8 mouse cellular contexts compared by ENCODE assay signal in genomic region chr5:3845026-3845425, GRCm38 (mm10). TPM values are rescaled to one million over a fixed set of nuclear protein-coding genes. Genes with fewer than 3 reads are reported as not detected.
DNase-seq lines count a peak whose midpoint lies in the region; ATAC-seq and TF ChIP-seq lines count a peak whose summit lies in the region.
"Had no signal": no experiment of that assay in that cellular context is flagged by ENCODE, and none has a peak within 500 bp of the region (broad histone marks: within the 10 kb centered on the region; RNA-seq: fewer than 3 reads in every experiment).

Gene Lrrd1 (plus strand): TSS chr5:3845173.

- peak within 1 kb of the TSS; percentile 30 for H3K4me3 ChIP-seq in lung, embryonic 14.5 days (ENCODE audit: low read depth, low read length)
- H3K4me3 ChIP-seq in embryonic facial prominence, embryonic 10.5 days = peak within 1 kb of the TSS; percentile 59
- peak within 1 kb of the TSS; percentile 47 for H3K4me3 ChIP-seq in heart, embryonic 16.5 days (ENCODE audit: low read length)

- WGBS in lung, embryonic 14.5 days = 6% methylated on average over 24 of the region's 24 CpGs
- 7% methylated on average over 24 of the region's 24 CpGs for WGBS in embryonic facial prominence, embryonic 10.5 days
- 9% methylated on average over 24 of the region's 24 CpGs for WGBS in heart, embryonic 16.5 days

- no peak within 1 kb of the TSS for H3K27ac ChIP-seq in lung, embryonic 14.5 days (ENCODE audit: low read depth)
- 0 out of 2 replicates have a peak within 1 kb of the TSS, but pooled peaks have one; percentile 48 for H3K27ac ChIP-seq in embryonic facial prominence, embryonic 10.5 days (replicated peaks)
- no peak within 1 kb of the TSS for H3K27ac ChIP-seq in heart, embryonic 16.5 days (ENCODE audit: low read length)
- H3K27ac ChIP-seq: macrophage had no signal

- no peaks in the 10 kb centered on the region for H3K9me3 ChIP-seq in lung, embryonic 14.5 days (ENCODE audit: low read depth, low read length)
- no peaks in the 10 kb centered on the region for H3K9me3 ChIP-seq in embryonic facial prominence, embryonic 10.5 days
- H3K9me3 ChIP-seq in heart, embryonic 16.5 days (replicated peaks; ENCODE audit: control insufficient read depth, low read length) = no peaks in the 10 kb centered on the region

- no peak for TF ChIP-seq CTCF in lung, embryonic 14.5 days (IDR thresholded peaks at IDR 0.05; ENCODE audit: low read depth)

- ATAC-seq in lung, embryonic 14.5 days (ENCODE audit: insufficient read depth) = 0 out of 2 replicates have a peak, but pooled peaks have one; percentile 21
- ATAC-seq in heart, embryonic 16.5 days (replicated peaks; ENCODE audit: extremely low read depth, insufficient read depth, low FRiP score) = no peak
- 0 out of 2 replicates have a peak, but pooled peaks have one; percentile 22 for ATAC-seq in megakaryocyte-erythroid progenitor cell, adult 5-6 weeks (replicated peaks; ENCODE audit: low FRiP score, low TSS enrichment, poor library complexity, severe bottlenecking)

- H3K36me3 ChIP-seq in lung, embryonic 14.5 days (ENCODE audit: insufficient read depth) = peaks cover 9% of the 10 kb centered on the region; the same call in 1 of the 2 replicates
- peaks cover 24% of the 10 kb centered on the region for H3K36me3 ChIP-seq in embryonic facial prominence, embryonic 10.5 days (replicated peaks)
- H3K36me3 ChIP-seq in heart, embryonic 16.5 days (ENCODE audit: control insufficient read depth, insufficient read depth) = peaks cover 6% of the 10 kb centered on the region; the same call in 1 of the 2 replicates

- H3K4me1 ChIP-seq in lung, embryonic 14.5 days (ENCODE audit: insufficient read depth) = no peaks in the 10 kb centered on the region
- H3K4me1 ChIP-seq in embryonic facial prominence, embryonic 10.5 days = peaks cover 5% of the 10 kb centered on the region
- H3K4me1 ChIP-seq in heart, embryonic 16.5 days (ENCODE audit: control insufficient read depth, insufficient read depth, low read length) = no peaks in the 10 kb centered on the region

- intact Hi-C loops in left cerebral cortex, postnatal 4 days (cut with DNase I) = no loop called here

- H3K27me3 ChIP-seq in lung, embryonic 14.5 days (ENCODE audit: insufficient read depth, low read length) = no peaks in the 10 kb centered on the region; the same call in 1 of the 2 replicates
- no peaks in the 10 kb centered on the region for H3K27me3 ChIP-seq in embryonic facial prominence, embryonic 10.5 days (replicated peaks; ENCODE audit: low read depth, poor library complexity, severe bottlenecking)
- H3K27me3 ChIP-seq in heart, embryonic 16.5 days (ENCODE audit: control insufficient read depth, insufficient read depth, low read length) = no peaks in the 10 kb centered on the region

- H3K4me2 ChIP-seq in lung, embryonic 14.5 days = peak within 1 kb of the TSS; percentile 61
- H3K4me2 ChIP-seq in heart, embryonic 16.5 days (ENCODE audit: low read depth, low read length) = peak within 1 kb of the TSS; percentile 70

- peak within 1 kb of the TSS; percentile 36 for H3K9ac ChIP-seq in lung, embryonic 14.5 days
- peak within 1 kb of the TSS; percentile 37 for H3K9ac ChIP-seq in heart, embryonic 16.5 days (ENCODE audit: low read length)

- peak; percentile 4 for DNase-seq in lung, embryonic 14.5 days
- DNase-seq in lung, postnatal 14 days = no peak
- peak; percentile 34 for DNase-seq in embryonic facial prominence, embryonic 10.5 days (ENCODE audit: low spot score)
- peak; percentile 49 for DNase-seq in testis, postnatal 10 days (ENCODE audit: low spot score)
- no peak for DNase-seq in left cerebral cortex, postnatal 4 days

RNA-seq across cellular contexts. Expression of gene Lrrd1, which starts in this region (rescaled TPM):
- polyA plus RNA-seq in lung, embryonic 14.5 days (2014; fragmentation: Nextera tagmentation; extraction: Ambion mirVana) = 0.09 TPM in 1 of 2 replicates, not detected in the other
- polyA plus RNA-seq in embryonic facial prominence, embryonic 10.5 days (2016; fragmentation: Nextera tagmentation; extraction: Ambion mirVana) = 0.07 TPM in 1 of 2 replicates, not detected in the other
- polyA plus RNA-seq in heart, embryonic 16.5 days (2015; fragmentation: Nextera tagmentation; extraction: Ambion mirVana) = 0.16 and 0.28 TPM in 2 replicates
- total RNA-seq in megakaryocyte-erythroid progenitor cell, adult 5-6 weeks (2014; fragmentation: Nextera tagmentation) = 0.31 TPM in 1 of 2 replicates, not detected in the other
- total RNA-seq in megakaryocyte-erythroid progenitor cell, adult 5-6 weeks (2017) = 0.28 TPM in 1 of 2 replicates, not detected in the other
- total RNA-seq in left cerebral cortex, postnatal 4 days (2021) = not detected
- polyA plus RNA-seq: macrophage had no signal

Comparison
In these comparisons a context has a peak if more than half of its experiments do, and no peak if none do; other contexts are left out.
1. Peak in DNase-seq, ATAC-seq, H3K4me3 ChIP-seq, H3K9ac ChIP-seq and H3K4me2 ChIP-seq in lung, embryonic 14.5 days; RNA of the gene not detected or under 1 TPM.
2. Peak in DNase-seq, H3K4me3 ChIP-seq and H3K27ac ChIP-seq in embryonic facial prominence, embryonic 10.5 days; RNA of the gene not detected or under 1 TPM.
3. Peak in ATAC-seq in megakaryocyte-erythroid progenitor cell, adult 5-6 weeks; RNA of the gene not detected or under 1 TPM.